Mouse (Mus musculus) bone marrow, adult 2 months (tissue): Measurements from ENCODE around the gene Zfp992.
"Not testable (repeated sequence)": the region's sequence is repeated elsewhere in the genome, so short reads cannot be mapped to it uniquely, and the experiment has no call there.

Experiments
- CTCF ChIP-seq: fragments of 200-500 bp; IDR thresholded peaks from 2 replicates; pipeline ENCODE4 v1.5.1; 2011; ENCODE audit warnings: low read length, control low read depth; ENCODE audit not compliant: control insufficient read depth, insufficient read depth
- POLR2A ChIP-seq: fragments of 200-500 bp; IDR thresholded peaks from 2 replicates; pipeline ENCODE4 v1.6.1; 2011; ENCODE audit warnings: low read depth, mild to moderate bottlenecking, control low read depth, low read length, borderline replicate concordance; ENCODE audit not compliant: control insufficient read depth

DNA sequence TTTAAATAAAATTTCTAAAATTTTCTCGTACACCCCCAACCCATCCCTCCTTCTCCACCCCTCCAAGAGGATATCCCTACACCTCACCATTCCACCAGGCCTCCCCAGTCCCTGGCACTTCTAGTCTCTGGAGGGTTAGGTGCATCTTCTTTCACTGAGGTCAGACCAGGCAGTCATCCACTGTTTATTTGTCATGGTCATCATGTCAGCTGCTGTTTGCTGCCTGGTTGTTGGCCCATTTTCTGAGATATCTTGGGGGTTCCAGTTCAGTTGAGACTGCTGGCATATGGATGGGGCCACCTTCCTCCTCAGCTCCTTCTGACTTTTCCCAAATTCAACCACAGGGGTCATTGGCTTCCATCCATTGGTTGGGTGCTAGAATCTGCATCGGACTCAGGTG is 11.6 kb upstream of the Zfp992 start:
- not testable (repeated sequence) for TF ChIP-seq CTCF, POLR2A
